Mouse (Mus musculus): ENCODE measurements around the gene Arl10. TPM values are rescaled to one million over a fixed set of nuclear protein-coding genes. Genes with fewer than 3 reads are reported as not detected.

The Arl10 gene
- polyA plus RNA-seq, 1 experiment from 2014 or later, result 50.3 TPM

DNA sequence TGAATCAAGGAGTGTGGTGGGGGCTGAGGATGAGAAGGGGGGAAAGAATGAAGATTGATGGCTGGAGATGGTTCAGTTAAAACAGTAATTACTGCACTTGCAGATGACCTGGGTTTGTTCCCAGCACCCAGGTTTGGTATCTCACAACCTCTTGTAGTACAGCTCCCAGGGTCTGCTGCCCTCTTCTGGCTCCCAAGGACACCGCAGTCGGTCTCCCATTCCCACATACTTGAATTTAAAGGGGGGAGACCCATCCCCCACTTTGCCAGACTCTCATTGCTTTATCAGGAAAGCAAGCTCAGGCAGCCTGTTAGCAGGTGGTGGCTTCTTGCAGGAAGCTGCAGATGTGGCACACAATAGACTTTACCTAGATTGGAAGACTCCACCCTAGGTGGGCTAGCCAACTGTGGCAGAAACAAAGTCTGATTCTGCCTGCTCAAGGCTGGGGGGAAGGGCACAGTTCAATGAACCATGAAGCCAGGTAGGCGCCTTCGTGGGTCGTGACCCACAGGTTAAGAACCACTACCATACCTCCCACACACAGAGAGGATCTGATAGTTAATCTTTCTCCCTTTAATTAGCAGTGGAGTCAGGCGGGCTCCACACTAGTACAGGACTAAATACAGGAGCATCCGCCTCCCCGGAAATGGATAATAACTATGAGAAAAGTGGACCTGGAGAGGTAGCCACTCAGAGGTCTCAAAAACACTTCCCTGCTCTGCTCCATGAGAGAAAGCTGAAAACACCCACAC, 9.0 kb upstream of the Arl10 start:
- no peaks in the 10 kb centered on the region for H3K9me3 ChIP-seq
- H3K4me3 ChIP-seq (replicated peaks), result peak overlapping the region; percentile 97
- peaks cover 23% of the 10 kb centered on the region for H3K36me3 ChIP-seq (replicated peaks)
- peak overlapping the region; percentile 98; the same call in 1 of the 2 replicates for H3K9ac ChIP-seq
- 36% methylated on average over 8 of the region's 8 CpGs for WGBS
- H3K27ac ChIP-seq, result 0 out of 2 replicates have a peak overlapping the region, but pooled peaks have one; percentile 16
- peaks cover 19% of the 10 kb centered on the region for H3K4me1 ChIP-seq
- H3K4me2 ChIP-seq, result peak overlapping the region; percentile 87
- no peaks in the 10 kb centered on the region for H3K27me3 ChIP-seq
- no peak; the same call in none of the 2 replicates for ATAC-seq (ENCODE audit: low FRiP score)

DNA sequence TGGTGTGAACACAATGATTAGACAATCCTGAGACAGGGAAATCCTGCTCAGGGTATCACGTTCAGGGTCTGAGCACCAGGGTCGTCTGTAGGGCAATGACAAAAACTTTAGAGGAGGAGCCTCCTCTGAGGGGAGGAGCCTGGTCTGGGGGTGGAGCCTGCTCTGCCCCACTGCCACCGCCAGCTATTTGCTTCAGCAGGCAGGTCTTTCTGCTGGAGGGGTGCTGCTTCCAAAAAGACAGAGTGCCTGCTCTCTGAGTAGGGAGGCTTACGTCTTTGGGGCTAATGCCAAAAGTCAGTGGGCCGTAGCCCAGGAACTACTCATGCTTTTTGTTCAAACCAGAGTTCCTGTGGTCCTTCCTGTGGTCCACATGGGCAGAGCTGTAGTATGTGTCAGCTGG, 6.4 kb upstream of the Arl10 start:
- Histone ChIP-seq H3K4me1 (peaks cover 16% of the 10 kb centered on the region), H3K27me3 (peaks cover 1% of the 10 kb centered on the region; the same call in 1 of the 2 replicates), H3K36me3 (replicated peaks) (no peaks in the 10 kb centered on the region), H3K4me3 (replicated peaks) (no peak overlapping the region), H3K27ac (no peak overlapping the region), H3K9ac (no peak overlapping the region), H3K4me2 (no peak overlapping the region), H3K9me3 (no peaks in the 10 kb centered on the region)
- ATAC-seq (ENCODE audit: low FRiP score), result no peak
- 42% methylated on average over 5 of the region's 5 CpGs for WGBS

DNA sequence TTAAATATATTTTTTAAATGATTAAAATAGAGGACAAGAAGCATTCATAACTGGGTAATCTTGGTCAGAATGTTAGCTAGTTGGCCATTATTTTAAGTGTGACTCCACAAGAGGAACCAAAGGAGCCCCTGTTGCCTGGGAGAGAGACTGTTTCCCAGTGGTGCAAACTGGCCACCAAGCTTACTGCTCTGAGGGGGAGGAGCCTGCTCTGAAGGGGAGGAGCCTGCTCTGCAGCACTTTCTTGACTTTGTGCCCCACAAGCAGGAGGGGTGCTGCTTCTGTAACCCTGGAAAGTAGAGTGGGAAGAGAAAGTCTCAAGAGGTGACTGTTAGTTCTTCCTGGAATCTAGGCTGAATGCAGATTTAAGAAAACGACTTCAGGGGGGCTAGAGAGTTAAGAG, 5.5 kb upstream of the Arl10 start:
- H3K9me3 ChIP-seq, result no peaks in the 10 kb centered on the region
- H3K36me3 ChIP-seq (replicated peaks), result no peaks in the 10 kb centered on the region
- H3K27ac ChIP-seq, result no peak overlapping the region
- no peak overlapping the region for H3K9ac ChIP-seq
- peaks cover 10% of the 10 kb centered on the region for H3K27me3 ChIP-seq
- no peak overlapping the region for H3K4me3 ChIP-seq (replicated peaks)
- no peak for ATAC-seq (ENCODE audit: low FRiP score)
- WGBS, result 67% methylated on average over 1 of the region's 1 CpGs
- no peak overlapping the region for H3K4me2 ChIP-seq
- H3K4me1 ChIP-seq, result peaks cover 10% of the 10 kb centered on the region

DNA sequence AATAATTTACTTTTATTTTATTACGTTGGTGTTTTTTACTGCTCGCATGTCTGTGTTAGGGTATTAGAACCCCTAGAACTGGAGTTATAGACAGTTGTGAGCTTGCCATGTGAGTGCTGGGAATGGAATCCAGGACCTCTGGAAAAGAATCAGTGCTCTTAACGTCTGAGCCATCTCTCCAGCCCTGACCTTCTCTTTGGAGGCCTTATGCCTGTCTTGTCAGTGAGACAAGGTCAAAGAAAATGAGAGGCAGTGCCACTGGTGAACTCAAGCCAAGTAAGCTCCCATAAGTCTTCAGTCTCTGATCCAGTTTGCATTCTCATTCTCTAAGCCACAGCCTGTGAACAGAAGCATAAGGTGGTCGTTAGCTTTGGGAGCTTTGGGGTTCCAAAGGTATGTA, 4.1 kb upstream of the Arl10 start:
- H3K9ac ChIP-seq, result no peak overlapping the region
- H3K27ac ChIP-seq, result no peak overlapping the region
- H3K9me3 ChIP-seq, result no peaks in the 10 kb centered on the region
- peaks cover 15% of the 10 kb centered on the region for H3K4me1 ChIP-seq
- H3K4me2 ChIP-seq, result no peak overlapping the region
- WGBS, result 68% methylated on average over 4 of the region's 4 CpGs
- H3K4me3 ChIP-seq (replicated peaks), result no peak overlapping the region
- H3K36me3 ChIP-seq (replicated peaks), result no peaks in the 10 kb centered on the region
- peaks cover 12% of the 10 kb centered on the region for H3K27me3 ChIP-seq
- no peak for ATAC-seq (ENCODE audit: low FRiP score)

DNA sequence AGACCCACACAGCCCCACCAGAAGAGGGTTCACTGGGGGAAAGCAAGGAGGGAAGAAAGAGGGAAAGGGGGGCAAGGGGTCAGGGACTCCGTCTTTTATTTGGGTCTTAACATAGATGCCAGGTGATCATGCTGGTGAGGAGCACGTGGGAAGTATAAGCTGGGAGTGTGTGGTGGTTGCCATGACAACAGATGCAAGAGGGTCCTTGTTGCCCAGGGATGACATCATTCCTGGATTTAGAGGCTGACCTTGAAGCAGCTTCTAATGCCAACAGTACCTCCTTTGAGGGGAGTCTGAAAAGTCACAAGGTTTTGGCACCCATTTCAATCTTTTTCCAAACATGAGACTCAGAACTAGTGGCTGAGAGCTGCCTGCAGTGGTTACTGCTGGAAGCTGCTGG, 3.2 kb upstream of the Arl10 start:
- Histone ChIP-seq H3K9ac (no peak overlapping the region), H3K36me3 (replicated peaks) (peaks cover 1% of the 10 kb centered on the region; the same call in 1 of the 2 replicates), H3K27me3 (peaks cover 12% of the 10 kb centered on the region), H3K4me3 (replicated peaks) (no peak overlapping the region), H3K4me2 (no peak overlapping the region), H3K9me3 (no peaks in the 10 kb centered on the region), H3K27ac (no peak overlapping the region), H3K4me1 (peaks cover 24% of the 10 kb centered on the region)
- no peak for ATAC-seq (ENCODE audit: low FRiP score)
- 27% methylated on average over 2 of the region's 2 CpGs for WGBS

DNA sequence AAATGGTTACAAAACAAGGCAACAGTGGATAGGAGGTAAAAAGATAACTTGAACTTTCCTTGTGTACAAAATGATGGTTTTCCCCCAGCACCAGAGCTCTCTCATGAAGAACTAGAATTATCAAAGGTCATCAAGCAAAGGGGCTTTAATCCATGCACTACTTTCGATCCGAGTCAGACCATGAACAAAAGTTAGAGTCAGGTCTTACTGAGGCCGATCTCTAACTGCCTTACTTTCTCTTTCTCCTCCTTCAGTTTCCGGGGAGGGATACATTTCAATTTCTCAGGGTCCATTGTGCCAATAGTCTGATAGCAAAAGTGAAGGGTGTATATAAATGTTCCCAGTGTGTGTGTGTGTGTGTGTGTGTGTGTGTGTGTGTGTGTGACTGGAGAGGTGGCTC, 2.2 kb upstream of the Arl10 start:
- Histone ChIP-seq H3K36me3 (replicated peaks) (peaks cover 11% of the 10 kb centered on the region; the same call in 1 of the 2 replicates), H3K4me3 (replicated peaks) (no peak overlapping the region), H3K27ac (no peak overlapping the region), H3K4me2 (no peak overlapping the region), H3K9me3 (no peaks in the 10 kb centered on the region), H3K27me3 (peaks cover 12% of the 10 kb centered on the region), H3K9ac (no peak overlapping the region), H3K4me1 (peaks cover 30% of the 10 kb centered on the region)
- ATAC-seq (ENCODE audit: low FRiP score), result no peak
- 88% methylated on average over 4 of the region's 4 CpGs for WGBS

DNA sequence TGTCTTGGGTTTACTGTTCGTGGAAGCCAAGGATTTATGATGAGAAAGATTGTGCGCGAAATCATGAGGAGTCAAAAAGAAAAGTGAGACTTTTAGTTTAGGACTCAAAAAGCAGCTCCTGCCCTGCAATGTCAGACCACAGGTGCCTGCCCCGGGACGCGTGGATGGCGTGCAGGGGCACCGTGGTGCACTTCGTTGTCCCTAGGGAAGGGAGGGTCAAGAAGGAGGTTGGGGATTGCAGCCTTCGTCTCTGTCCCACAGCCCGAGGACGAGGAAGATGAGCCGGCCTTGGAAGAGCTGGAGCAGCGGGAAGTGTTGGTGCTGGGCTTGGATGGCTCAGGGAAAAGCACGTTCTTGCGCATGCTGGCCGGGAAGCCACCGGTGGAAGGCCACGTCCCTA, 674 bp downstream of the Arl10 start:
- no peaks in the 10 kb centered on the region for H3K9me3 ChIP-seq
- peak overlapping the region; percentile 86 for H3K4me3 ChIP-seq (replicated peaks)
- ATAC-seq (ENCODE audit: low FRiP score), result peak; percentile 31; the same call in 1 of the 2 replicates
- no peak overlapping the region for H3K27ac ChIP-seq
- peak overlapping the region; percentile 82 for H3K4me2 ChIP-seq
- H3K36me3 ChIP-seq (replicated peaks), result peaks cover 37% of the 10 kb centered on the region
- H3K27me3 ChIP-seq, result peaks cover 12% of the 10 kb centered on the region
- H3K9ac ChIP-seq, result peak overlapping the region; percentile 90
- 3% methylated on average over 19 of the region's 19 CpGs for WGBS
- peaks cover 38% of the 10 kb centered on the region for H3K4me1 ChIP-seq

DNA sequence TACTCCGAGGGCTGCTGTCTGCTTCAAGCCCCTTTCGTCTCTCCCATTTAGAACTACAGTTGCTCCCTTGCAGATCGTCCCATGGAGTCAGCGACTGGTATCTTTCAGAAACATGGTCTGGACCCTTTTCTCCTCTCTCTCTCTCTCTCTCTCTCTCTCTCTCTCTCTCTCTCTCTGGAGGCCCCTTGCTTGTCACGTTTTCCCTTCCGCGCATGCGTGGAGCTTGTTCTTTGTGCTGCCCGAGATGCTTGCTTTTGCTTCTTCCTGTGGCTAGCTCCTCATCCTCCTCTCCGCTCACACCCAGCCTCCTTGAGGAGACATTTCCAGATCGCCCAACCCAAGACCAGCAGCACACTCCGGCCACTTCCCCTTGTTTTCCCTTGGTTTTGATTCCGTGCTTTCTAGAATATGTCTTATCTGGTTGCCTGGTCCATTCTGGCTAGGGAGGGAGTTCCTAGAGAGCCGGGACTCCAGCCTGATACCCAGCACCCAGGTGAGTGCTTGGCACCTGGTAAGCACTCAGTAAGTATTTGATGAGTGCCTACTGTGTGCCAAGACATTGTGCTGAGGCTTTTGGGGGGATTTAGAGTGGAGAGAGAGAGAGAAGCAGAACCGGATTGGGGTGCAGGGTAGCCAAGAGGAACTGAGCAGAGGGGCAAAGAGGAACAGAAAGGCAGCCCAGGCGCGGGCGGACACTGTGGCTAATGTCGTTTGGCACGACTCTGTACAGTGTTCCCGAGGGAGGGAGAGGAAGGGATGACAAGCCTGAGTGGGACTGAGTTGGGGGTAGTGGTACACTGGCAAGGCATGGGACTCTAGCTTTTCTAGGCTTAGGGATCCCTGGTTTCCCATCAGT, 3.1 kb downstream of the Arl10 start:
- Histone ChIP-seq H3K4me1 (peaks cover 32% of the 10 kb centered on the region), H3K4me3 (replicated peaks) (no peak overlapping the region), H3K4me2 (no peak overlapping the region), H3K9me3 (no peaks in the 10 kb centered on the region), H3K27ac (peak overlapping the region; percentile 25; the same call in 1 of the 2 replicates), H3K27me3 (peaks cover 12% of the 10 kb centered on the region), H3K36me3 (replicated peaks) (peaks cover 61% of the 10 kb centered on the region), H3K9ac (no peak overlapping the region)
- 88% methylated on average over 19 of the region's 21 CpGs for WGBS
- ATAC-seq (ENCODE audit: low FRiP score), result no peak

DNA sequence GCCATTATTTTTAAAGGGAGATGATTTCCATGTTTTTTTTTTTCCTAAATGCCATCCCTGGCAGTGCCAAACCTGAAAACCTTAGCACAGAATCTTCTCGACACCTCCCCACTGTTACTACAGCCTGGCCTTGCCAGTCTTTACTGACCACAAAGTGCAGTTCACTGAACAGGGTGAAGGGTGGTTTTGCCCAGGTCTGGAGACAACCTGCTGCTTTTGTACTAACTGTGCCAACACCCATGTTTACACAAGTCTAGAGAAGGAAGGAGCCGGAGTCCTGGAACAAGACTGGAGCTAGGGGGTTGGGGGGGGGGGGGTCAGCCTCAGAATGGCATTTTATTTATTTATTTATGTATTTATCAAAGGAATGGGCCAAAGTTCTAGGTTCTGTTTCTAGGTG, 6.6 kb downstream of the Arl10 start:
- Histone ChIP-seq H3K9me3 (no peaks in the 10 kb centered on the region), H3K4me3 (replicated peaks) (no peak overlapping the region), H3K9ac (no peak overlapping the region), H3K27me3 (no peaks in the 10 kb centered on the region), H3K4me2 (no peak overlapping the region), H3K4me1 (peaks cover 17% of the 10 kb centered on the region), H3K36me3 (replicated peaks) (peaks cover 96% of the 10 kb centered on the region), H3K27ac (no peak overlapping the region)
- no peak for ATAC-seq (ENCODE audit: low FRiP score)
- WGBS, result 85% methylated on average over 2 of the region's 2 CpGs

DNA sequence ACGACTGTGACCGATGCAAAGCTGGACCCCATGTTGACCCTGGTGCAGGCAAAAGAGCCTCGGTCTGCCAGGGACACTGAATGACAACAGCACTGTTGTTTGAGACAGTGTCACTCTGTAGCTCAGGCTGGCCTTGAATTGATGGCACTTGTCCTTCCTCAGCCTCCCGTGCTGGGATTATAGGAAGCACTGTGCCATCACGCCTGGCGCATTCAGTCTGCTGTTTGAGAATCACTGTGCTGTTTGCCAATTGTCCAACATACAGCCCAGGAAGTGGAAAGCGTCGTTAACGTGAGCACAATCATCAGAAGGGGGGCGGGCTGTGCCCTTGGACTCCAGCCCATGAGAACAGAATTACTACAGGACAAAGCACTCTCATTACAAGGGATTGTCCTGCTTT, 7.3 kb downstream of the Arl10 start:
- H3K4me1 ChIP-seq, result peaks cover 10% of the 10 kb centered on the region
- WGBS, result 65% methylated on average over 10 of the region's 10 CpGs
- no peak overlapping the region for H3K4me2 ChIP-seq
- ATAC-seq (ENCODE audit: low FRiP score), result no peak
- 0 out of 2 replicates have a peak overlapping the region, but pooled peaks have one; percentile 42 for H3K27ac ChIP-seq
- peaks cover 97% of the 10 kb centered on the region for H3K36me3 ChIP-seq (replicated peaks)
- no peak overlapping the region for H3K9ac ChIP-seq
- H3K27me3 ChIP-seq, result no peaks in the 10 kb centered on the region
- H3K9me3 ChIP-seq, result no peaks in the 10 kb centered on the region
- no peak overlapping the region for H3K4me3 ChIP-seq (replicated peaks)

DNA sequence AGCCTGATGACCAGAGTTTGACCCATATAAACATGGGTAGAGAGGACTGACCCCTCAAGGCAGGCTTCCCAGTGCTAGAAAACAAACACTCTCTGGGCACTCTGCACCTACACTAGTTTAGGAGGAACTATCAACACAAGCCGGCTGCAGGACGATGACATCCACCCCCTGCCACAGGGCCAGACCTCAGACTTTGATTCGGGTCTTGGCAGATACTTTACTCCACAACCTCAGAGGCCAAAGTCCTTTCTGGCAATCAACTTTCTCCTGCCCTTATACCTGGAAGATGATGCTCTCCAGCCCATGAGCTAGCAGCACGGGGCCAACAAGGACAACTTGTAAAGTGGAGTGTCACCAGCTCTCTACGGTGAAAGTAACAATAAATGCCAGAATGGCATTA, 8.0 kb downstream of the Arl10 start:
- Histone ChIP-seq H3K9ac (no peak overlapping the region), H3K36me3 (replicated peaks) (peaks cover 96% of the 10 kb centered on the region), H3K27ac (no peak overlapping the region), H3K9me3 (no peaks in the 10 kb centered on the region), H3K4me2 (no peak overlapping the region), H3K4me3 (replicated peaks) (no peak overlapping the region), H3K4me1 (0 out of 2 replicates have a peak, but pooled peaks cover 8% of the 10 kb centered on the region), H3K27me3 (no peaks in the 10 kb centered on the region)
- ATAC-seq (ENCODE audit: low FRiP score), result no peak
- WGBS, result 92% methylated on average over 5 of the region's 5 CpGs

DNA sequence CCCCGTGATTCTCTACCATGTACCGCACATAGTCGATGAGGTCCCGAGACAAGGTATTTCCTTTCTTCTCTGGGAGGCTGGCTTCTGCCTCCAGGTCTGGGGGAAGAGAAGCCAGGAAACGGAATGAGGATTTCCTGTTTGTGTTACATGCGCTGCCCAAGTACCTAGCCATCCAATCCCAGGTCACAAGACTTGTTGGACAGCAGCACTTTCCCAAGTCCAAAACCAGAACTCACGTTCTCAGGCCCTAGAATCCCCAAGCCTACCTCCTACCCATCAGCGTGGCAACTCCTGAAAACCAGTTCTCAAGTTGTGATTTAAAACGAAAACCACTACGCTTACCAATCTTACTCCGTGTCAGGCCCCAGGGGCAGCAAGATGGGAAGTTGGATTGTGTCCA, 11.0 kb downstream of the Arl10 start:
- no peak for ATAC-seq (ENCODE audit: low FRiP score)
- WGBS, result 92% methylated on average over 11 of the region's 11 CpGs
- Histone ChIP-seq H3K4me1 (peaks cover 12% of the 10 kb centered on the region), H3K36me3 (replicated peaks) (peaks cover 75% of the 10 kb centered on the region), H3K27ac (no peak overlapping the region), H3K4me2 (no peak overlapping the region), H3K9ac (no peak overlapping the region), H3K4me3 (replicated peaks) (no peak overlapping the region), H3K27me3 (no peaks in the 10 kb centered on the region), H3K9me3 (no peaks in the 10 kb centered on the region)

All from forebrain, embryonic 12.5 days (tissue).